Mouse (Mus musculus): ENCODE results near the gene Gm7030. TPM values are rescaled to one million over a fixed set of nuclear protein-coding genes. Genes with fewer than 3 reads are reported as not detected.
"Not testable (repeated sequence)": the region's sequence is repeated elsewhere in the genome, so short reads cannot be mapped to it uniquely, and the experiment has no call there.

The Gm7030 gene
- polyA plus RNA-seq, 1 experiment from 2014 or later = not detected

GRCm38 (mm10) chr17:36166901-36167300 is 37.7 kb upstream of the Gm7030 start:
- H3K9ac ChIP-seq (ENCODE audit: low read depth, low read length) = not testable (repeated sequence)

GRCm38 (mm10) chr17:36161129-36162051 is 32.2 kb upstream of the Gm7030 start:
- no peak overlapping the region for H3K4me3 ChIP-seq (ENCODE audit: low read length)
- 0 out of 2 replicates have a peak, but pooled peaks have one; percentile 28 for ATAC-seq (ENCODE audit: low FRiP score, low TSS enrichment)

More at GRCm38 (mm10) chr17:36166901-36167300, 37.7 kb upstream of the Gm7030 start:
- not testable (repeated sequence) for H3K4me2 ChIP-seq (replicated peaks; ENCODE audit: low read depth, low read length); ATAC-seq (ENCODE audit: low FRiP score, low TSS enrichment); H3K9me3 ChIP-seq (ENCODE audit: control insufficient read depth, low read length); H3K27ac ChIP-seq (ENCODE audit: low read depth, low read length); H3K4me3 ChIP-seq (ENCODE audit: low read length); H3K36me3 ChIP-seq (ENCODE audit: control insufficient read depth, insufficient read depth, low read length); H3K4me1 ChIP-seq (ENCODE audit: control insufficient read depth, insufficient read depth, low read length)
- peaks cover 71% of the 10 kb centered on the region for H3K27me3 ChIP-seq (ENCODE audit: control insufficient read depth, insufficient read depth, low read length)
- 11% methylated on average over 2 of the region's 2 CpGs for WGBS

GRCm38 (mm10) chr17:36158264-36158663 is 29.0 kb upstream of the Gm7030 start:
- H3K9ac ChIP-seq (ENCODE audit: low read depth, low read length); H3K4me2 ChIP-seq (replicated peaks; ENCODE audit: low read depth, low read length); H3K4me1 ChIP-seq (ENCODE audit: control insufficient read depth, insufficient read depth, low read length); H3K36me3 ChIP-seq (ENCODE audit: control insufficient read depth, insufficient read depth, low read length); H3K27ac ChIP-seq (ENCODE audit: low read depth, low read length); H3K9me3 ChIP-seq (ENCODE audit: control insufficient read depth, low read length); ATAC-seq (ENCODE audit: low FRiP score, low TSS enrichment): not testable (repeated sequence)
- Histone ChIP-seq H3K4me3 (ENCODE audit: low read length) (peak overlapping the region; percentile 26), H3K27me3 (ENCODE audit: control insufficient read depth, insufficient read depth, low read length) (peaks cover 63% of the 10 kb centered on the region)
- 8% methylated on average over 11 of the region's 11 CpGs for WGBS

More at GRCm38 (mm10) chr17:36161129-36162051, 32.2 kb upstream of the Gm7030 start:
- Histone ChIP-seq H3K9me3 (ENCODE audit: control insufficient read depth, low read length) (no peaks in the 10 kb centered on the region), H3K27ac (ENCODE audit: low read depth, low read length) (no peak overlapping the region), H3K4me1 (ENCODE audit: control insufficient read depth, insufficient read depth, low read length) (peaks cover 3% of the 10 kb centered on the region; the same call in 1 of the 2 replicates), H3K27me3 (ENCODE audit: control insufficient read depth, insufficient read depth, low read length) (peaks cover 64% of the 10 kb centered on the region), H3K36me3 (ENCODE audit: control insufficient read depth, insufficient read depth, low read length) (no peaks in the 10 kb centered on the region), H3K9ac (ENCODE audit: low read depth, low read length) (no peak overlapping the region), H3K4me2 (replicated peaks; ENCODE audit: low read depth, low read length) (no peak overlapping the region)
- 2% methylated on average over 49 of the region's 56 CpGs for WGBS

GRCm38 (mm10) chr17:36157782-36158181 is 28.6 kb upstream of the Gm7030 start:
- H3K27me3 ChIP-seq (ENCODE audit: control insufficient read depth, insufficient read depth, low read length) = peaks cover 67% of the 10 kb centered on the region
- WGBS = under 1% methylated on average over 36 of the region's 36 CpGs
- not testable (repeated sequence) for ATAC-seq (ENCODE audit: low FRiP score, low TSS enrichment)

DNA sequence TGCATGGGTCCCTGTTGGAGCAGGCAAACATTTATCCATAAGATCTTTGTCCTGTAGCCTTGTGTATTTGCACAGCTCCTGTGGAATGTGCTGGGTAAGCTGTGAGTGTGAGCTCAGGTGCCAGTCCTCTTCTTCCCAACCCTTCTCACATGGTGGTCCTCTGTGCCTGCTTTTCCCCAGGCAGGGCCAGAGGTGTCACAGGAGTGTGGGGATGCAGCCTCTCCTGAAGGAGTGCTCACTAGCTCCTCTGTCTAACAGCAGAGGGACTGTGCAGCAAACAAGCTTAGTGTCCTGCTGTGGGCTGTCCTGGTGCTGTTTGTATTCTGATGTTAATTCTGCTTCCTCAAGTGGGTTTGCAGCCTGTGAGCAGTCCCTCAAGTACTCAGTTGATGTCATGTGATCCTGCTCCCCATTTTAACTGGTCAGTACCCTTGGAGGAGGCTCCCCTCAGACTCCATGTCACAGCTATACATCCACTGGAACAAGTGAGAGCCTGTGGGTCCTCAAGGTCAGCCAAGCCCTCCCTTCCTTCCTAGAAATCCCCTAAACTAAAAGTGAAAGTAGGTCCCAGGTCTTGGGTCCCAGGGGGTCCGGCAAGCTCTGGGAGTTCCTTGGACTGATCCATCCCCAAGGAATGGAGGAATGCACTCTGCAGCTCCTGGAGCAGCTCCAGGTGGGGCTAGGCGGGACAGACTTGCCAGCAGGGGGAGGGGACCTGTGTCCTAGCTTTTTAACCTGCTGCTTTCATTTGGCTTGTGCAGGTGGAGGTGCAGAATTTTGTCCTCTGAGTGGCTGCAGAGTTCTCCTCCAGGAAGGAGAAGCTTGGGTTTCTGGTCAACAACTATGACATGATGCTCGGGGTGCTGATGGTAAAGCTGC is 25.3 kb upstream of the Gm7030 start:
- H3K4me3 ChIP-seq (ENCODE audit: low read length) = no peak overlapping the region

More at GRCm38 (mm10) chr17:36157782-36158181, 28.6 kb upstream of the Gm7030 start:
- Histone ChIP-seq H3K4me2 (replicated peaks; ENCODE audit: low read depth, low read length) (peak overlapping the region; percentile 38), H3K4me3 (ENCODE audit: low read length) (peak overlapping the region; percentile 26)
- not testable (repeated sequence) for H3K4me1 ChIP-seq (ENCODE audit: control insufficient read depth, insufficient read depth, low read length); H3K9me3 ChIP-seq (ENCODE audit: control insufficient read depth, low read length); H3K36me3 ChIP-seq (ENCODE audit: control insufficient read depth, insufficient read depth, low read length); H3K27ac ChIP-seq (ENCODE audit: low read depth, low read length); H3K9ac ChIP-seq (ENCODE audit: low read depth, low read length)

DNA sequence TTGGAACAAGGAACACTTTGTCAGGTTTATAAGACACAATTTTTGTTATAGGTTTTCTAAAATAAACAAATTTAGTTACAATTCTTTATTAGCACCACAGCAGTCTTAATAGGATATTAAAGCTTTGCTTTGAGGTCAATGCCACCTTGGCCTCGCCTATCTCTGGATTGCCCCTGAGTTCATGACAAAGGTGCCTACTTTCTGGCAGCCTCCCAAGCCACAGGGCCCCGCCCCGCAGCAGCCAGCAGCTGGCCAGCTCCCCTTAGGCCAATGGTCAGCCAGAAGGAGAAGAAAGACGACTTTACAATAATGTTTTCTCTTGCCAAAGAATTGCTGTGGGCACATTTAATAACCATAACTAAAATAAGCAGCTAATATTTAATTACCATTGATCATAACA is 22.0 kb upstream of the Gm7030 start:
- not testable (repeated sequence) for H3K27ac ChIP-seq (ENCODE audit: low read depth, low read length); H3K9ac ChIP-seq (ENCODE audit: low read depth, low read length); H3K36me3 ChIP-seq (ENCODE audit: control insufficient read depth, insufficient read depth, low read length); ATAC-seq (ENCODE audit: low FRiP score, low TSS enrichment); H3K4me1 ChIP-seq (ENCODE audit: control insufficient read depth, insufficient read depth, low read length); H3K9me3 ChIP-seq (ENCODE audit: control insufficient read depth, low read length); H3K4me3 ChIP-seq (ENCODE audit: low read length); H3K4me2 ChIP-seq (replicated peaks; ENCODE audit: low read depth, low read length)
- 51% methylated on average over 4 of the region's 4 CpGs for WGBS
- H3K27me3 ChIP-seq (ENCODE audit: control insufficient read depth, insufficient read depth, low read length) = peaks cover 53% of the 10 kb centered on the region

More for the DNA sequence above, 25.3 kb upstream of the Gm7030 start:
- no peaks in the 10 kb centered on the region for H3K9me3 ChIP-seq (ENCODE audit: control insufficient read depth, low read length)
- H3K9ac ChIP-seq (ENCODE audit: low read depth, low read length) = no peak overlapping the region
- H3K36me3 ChIP-seq (ENCODE audit: control insufficient read depth, insufficient read depth, low read length) = no peaks in the 10 kb centered on the region
- no peak overlapping the region for H3K4me2 ChIP-seq (replicated peaks; ENCODE audit: low read depth, low read length)
- WGBS = 13% methylated on average over 3 of the region's 3 CpGs
- H3K27me3 ChIP-seq (ENCODE audit: control insufficient read depth, insufficient read depth, low read length) = peaks cover 54% of the 10 kb centered on the region
- no peaks in the 10 kb centered on the region for H3K4me1 ChIP-seq (ENCODE audit: control insufficient read depth, insufficient read depth, low read length)
- H3K27ac ChIP-seq (ENCODE audit: low read depth, low read length) = no peak overlapping the region
- ATAC-seq (ENCODE audit: low FRiP score, low TSS enrichment) = no peak

DNA sequence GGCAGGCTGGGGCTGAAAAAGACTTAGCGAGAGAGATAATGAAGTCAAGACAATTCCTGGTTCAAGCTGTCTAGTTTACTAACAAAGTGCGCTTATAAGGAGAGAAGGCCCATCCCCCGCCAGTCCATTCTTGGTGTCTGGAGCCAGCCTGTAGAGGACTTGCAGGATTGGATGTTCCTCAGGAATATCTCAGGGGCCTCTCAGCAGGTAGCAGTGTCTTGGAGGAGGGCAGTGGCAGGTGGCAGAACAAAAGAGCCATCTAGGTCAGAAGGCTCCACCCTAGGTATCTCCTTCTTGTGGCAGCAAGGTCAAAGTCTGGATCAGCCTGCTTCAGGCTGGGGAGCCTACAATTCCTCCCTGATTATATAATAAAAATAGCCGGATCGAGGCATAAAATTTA is 19.2 kb upstream of the Gm7030 start:
- not testable (repeated sequence) for H3K4me3 ChIP-seq (ENCODE audit: low read length); ATAC-seq (ENCODE audit: low FRiP score, low TSS enrichment); H3K4me2 ChIP-seq (replicated peaks; ENCODE audit: low read depth, low read length); H3K4me1 ChIP-seq (ENCODE audit: control insufficient read depth, insufficient read depth, low read length); H3K9ac ChIP-seq (ENCODE audit: low read depth, low read length); H3K9me3 ChIP-seq (ENCODE audit: control insufficient read depth, low read length); H3K36me3 ChIP-seq (ENCODE audit: control insufficient read depth, insufficient read depth, low read length); H3K27ac ChIP-seq (ENCODE audit: low read depth, low read length)
- WGBS = 75% methylated on average over 5 of the region's 5 CpGs
- H3K27me3 ChIP-seq (ENCODE audit: control insufficient read depth, insufficient read depth, low read length) = peaks cover 55% of the 10 kb centered on the region

- not testable (repeated sequence) for H3K4me2 ChIP-seq (replicated peaks; ENCODE audit: low read depth, low read length); ATAC-seq (ENCODE audit: low FRiP score, low TSS enrichment); H3K4me1 ChIP-seq (ENCODE audit: control insufficient read depth, insufficient read depth, low read length); H3K36me3 ChIP-seq (ENCODE audit: control insufficient read depth, insufficient read depth, low read length); H3K4me3 ChIP-seq (ENCODE audit: low read length); H3K9me3 ChIP-seq (ENCODE audit: control insufficient read depth, low read length); H3K27ac ChIP-seq (ENCODE audit: low read depth, low read length); H3K9ac ChIP-seq (ENCODE audit: low read depth, low read length)
- 89% methylated on average over 1 of the region's 1 CpGs for WGBS
- peaks cover 53% of the 10 kb centered on the region for H3K27me3 ChIP-seq (ENCODE audit: control insufficient read depth, insufficient read depth, low read length)
These were observed 17.7 kb upstream of the Gm7030 start for GRCm38 (mm10) chr17:36146937-36147336.
